Mouse (Mus musculus): ENCODE data around the gene Tmem176a.

DNA sequence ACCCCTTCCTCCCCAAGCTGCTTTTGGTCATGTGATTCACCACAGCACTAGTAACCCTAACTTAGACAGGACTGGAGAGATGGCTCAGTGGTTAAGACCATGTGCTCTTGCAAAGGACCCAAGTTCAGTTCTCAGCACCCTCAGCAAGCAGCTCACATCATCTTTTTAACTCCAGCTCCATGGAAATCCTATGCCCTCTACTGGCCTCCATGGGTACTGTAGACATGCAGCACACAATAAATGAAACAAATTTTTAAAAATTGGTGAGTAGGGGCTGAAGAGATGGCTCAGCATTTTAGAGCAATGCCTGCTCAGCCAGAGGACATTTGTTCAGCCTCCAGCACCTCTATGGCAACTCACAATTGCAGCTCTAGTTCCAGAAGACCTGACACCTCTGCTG is 25.7 kb upstream of the Tmem176a start:
- TF ChIP-seq CTCF (IDR thresholded peaks at IDR 0.05; ENCODE audit: low read depth) (peak; percentile 39), EP300 (IDR thresholded peaks at IDR 0.05; ENCODE audit: low read depth) (no peak)

Measured in liver, postnatal 0 days (tissue).